Mouse (Mus musculus) T-helper 17 cell (primary cell): Measurements from ENCODE around the gene Slc20a1.

Experiments
- in situ Hi-C, 2 experiments: fragments of 300-600 bp; cut with MboI, MseI; formaldehyde crosslinking; loops; 1 replicate in 1 of 2; 2 replicates in 1 of 2; pipeline ENCODE4 v1.15.1; 2025; ENCODE audit warnings: high pct_unique_total_duplicates in 2 of 2

The Slc20a1 gene

GRCm38 (mm10) chr2:129185611-129186290 lies 12.8 kb upstream of the Slc20a1 start:
- in situ Hi-C loops, result loop anchor here in 1 of 2 experiments (5.0 to 25.0 kb wide), 2 partner anchors 83 to 1873 kb away; partner anchors contain the start of gene Polr1b

- in situ Hi-C loops, result loop anchor here in 1 of 2 experiments (5.0 to 25.0 kb wide), 2 partner anchors 84 to 1874 kb away; partner anchors contain the start of gene Polr1b
Measured at GRCm38 (mm10) chr2:129186291-129186919, 12.2 kb upstream of the Slc20a1 start.

DNA sequence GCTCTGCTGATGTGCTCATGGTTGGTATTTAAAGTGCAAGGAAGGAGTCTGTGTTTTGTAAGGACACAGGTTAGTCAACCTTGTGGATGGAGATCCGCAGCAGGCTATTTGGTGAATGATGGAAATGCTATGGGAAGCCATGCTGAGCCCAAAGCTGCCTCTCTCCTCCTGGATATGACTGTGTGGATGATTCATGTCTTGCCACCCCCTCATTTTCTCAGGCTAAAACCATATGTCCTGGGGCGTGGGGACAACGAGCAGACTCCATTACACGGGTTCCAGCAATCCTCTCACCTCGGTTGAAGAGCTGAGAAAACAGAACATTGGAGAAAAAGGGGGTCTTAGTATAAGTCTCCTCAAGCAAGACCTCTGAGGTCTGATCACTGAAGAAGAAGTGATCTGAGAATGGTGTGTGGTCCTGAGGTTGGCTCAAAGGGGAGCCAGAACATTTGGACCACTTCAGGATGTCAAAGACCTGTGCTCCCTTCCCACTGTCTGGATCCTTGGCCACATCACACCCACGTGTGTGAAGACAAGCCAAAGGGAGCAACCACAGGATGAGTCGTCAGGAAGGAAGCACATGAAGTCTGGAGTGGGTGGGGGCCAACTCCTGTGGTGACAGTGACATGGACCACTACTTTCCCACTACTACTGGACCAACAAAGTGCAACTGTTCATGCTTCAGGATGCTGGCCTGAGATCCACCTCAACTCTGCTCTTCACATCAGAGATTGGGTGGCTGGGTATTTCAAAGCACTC lies 6.0 kb upstream of the Slc20a1 start:
- in situ Hi-C loops, result loop anchor here in 1 of 2 experiments (25.0 kb wide), 1 partner anchor 1880 kb away; no protein-coding TSS in a partner anchor

DNA sequence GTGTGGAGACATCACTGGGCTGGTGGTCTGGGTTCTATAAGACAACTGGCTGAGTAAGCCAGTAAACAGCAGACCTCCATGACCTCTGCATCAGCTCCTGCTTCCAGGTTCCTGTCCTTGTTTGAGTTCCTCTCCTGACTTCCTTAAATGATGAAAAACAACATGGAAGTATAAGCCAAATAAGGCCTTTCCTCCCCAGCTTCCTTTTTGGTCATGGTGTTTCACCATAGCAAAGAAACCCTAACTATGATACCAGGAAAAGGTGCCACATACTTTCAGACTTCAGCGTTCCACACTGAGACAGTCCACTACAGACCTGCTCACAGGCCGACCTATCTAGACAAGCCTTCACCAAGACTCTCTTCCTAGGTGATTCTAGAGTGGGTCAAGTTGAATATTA lies 2.2 kb upstream of the Slc20a1 start:
- in situ Hi-C loops, result loop anchor here in 1 of 2 experiments (25.0 kb wide), 1 partner anchor 1884 kb away; no protein-coding TSS in a partner anchor

DNA sequence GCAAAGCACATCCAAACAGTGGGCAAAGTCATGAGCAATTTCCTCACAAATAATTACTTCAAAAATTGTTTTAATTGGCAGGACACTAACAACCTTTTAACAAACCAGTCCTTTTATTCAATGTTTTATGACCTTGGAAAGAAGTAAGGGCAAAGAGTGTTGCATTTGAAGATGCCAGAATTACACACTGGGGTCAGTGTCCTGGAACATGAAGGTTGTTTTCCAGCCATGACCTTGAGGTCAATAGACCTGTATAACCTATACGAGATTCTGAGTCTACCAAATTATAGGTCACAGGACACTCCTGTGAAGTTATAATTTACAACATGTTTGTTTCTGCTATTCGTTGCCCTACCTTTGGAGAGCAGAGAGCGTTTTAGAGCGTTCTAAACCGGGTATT lies 1.4 kb upstream of the Slc20a1 start:
- in situ Hi-C loops, result loop anchor here in 1 of 2 experiments (25.0 kb wide), 1 partner anchor 1885 kb away; no protein-coding TSS in a partner anchor

DNA sequence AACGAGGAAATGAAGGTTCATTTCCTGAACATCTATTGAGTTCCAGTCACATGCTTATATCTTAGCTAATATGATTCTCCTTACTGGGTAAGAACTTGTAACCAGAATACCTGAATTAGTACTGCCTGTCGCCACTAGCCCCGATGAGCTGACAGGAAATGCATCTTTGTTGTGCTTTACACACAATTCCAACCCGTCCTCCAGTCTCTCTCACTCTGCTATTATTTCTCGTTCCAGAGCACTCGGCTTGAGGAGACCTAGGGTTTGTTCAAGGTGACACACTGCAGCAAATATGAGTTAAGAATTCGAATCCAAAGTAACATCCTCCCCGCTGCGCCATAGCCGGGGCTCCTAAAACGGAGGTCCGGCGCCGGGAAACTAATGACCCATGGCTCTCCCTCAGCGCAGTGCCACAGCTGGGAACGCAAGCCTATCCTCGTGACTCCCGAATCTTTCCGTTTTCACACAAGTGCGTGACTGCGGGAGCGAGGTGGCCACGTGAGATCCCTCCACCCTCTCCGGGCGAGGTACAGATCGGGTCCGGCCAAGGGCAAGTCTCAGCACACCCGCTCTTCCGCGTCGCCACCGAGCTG lies 625 bp upstream of the Slc20a1 start:
- in situ Hi-C loops, result loop anchor here in 1 of 2 experiments (25.0 kb wide), 1 partner anchor 1886 kb away; no protein-coding TSS in a partner anchor

- in situ Hi-C loops, result loop anchor here in 1 of 2 experiments (5.0 to 25.0 kb wide), 2 partner anchors 72 to 1887 kb away; partner anchors contain the start of gene Chchd5
Measured at GRCm38 (mm10) chr2:129199328-129200085, 943 bp downstream of the Slc20a1 start.

GRCm38 (mm10) chr2:129205000-129205399 lies 6.4 kb downstream of the Slc20a1 start:
- in situ Hi-C loops, result loop anchor here (5.0 kb wide), 2 partner anchors 78 to 83 kb away; partner anchors contain the start of gene Chchd5 (in 1 of the 2)

DNA sequence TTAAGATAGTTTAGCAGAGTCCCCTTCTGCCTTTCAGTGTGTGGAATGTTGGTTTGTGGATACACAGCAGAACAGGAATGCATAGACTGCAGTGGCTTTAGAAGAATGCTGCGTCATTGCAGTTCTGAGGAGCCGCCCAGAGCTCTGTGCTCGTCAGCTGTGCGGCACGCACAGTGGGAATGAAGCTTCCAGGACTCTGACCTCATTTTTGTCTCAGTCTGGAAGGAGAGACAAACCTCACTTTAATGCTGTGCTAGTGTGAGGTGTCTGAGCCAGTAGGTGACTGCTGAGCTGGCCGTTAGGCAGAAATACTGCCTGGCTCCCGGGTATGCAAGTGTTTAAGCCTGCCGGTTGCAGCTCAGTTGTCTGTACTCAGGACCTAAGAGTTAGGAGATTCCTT lies 8.3 kb downstream of the Slc20a1 start:
- in situ Hi-C loops, result loop anchor here in 1 of 2 experiments (5.0 kb wide), 1 partner anchor 85 kb away; no protein-coding TSS in a partner anchor

GRCm38 (mm10) chr2:129208181-129208746 lies 9.7 kb downstream of the Slc20a1 start:
- in situ Hi-C loops, result loop anchor here in 1 of 2 experiments (5.0 kb wide), 1 partner anchor 86 kb away; no protein-coding TSS in a partner anchor

DNA sequence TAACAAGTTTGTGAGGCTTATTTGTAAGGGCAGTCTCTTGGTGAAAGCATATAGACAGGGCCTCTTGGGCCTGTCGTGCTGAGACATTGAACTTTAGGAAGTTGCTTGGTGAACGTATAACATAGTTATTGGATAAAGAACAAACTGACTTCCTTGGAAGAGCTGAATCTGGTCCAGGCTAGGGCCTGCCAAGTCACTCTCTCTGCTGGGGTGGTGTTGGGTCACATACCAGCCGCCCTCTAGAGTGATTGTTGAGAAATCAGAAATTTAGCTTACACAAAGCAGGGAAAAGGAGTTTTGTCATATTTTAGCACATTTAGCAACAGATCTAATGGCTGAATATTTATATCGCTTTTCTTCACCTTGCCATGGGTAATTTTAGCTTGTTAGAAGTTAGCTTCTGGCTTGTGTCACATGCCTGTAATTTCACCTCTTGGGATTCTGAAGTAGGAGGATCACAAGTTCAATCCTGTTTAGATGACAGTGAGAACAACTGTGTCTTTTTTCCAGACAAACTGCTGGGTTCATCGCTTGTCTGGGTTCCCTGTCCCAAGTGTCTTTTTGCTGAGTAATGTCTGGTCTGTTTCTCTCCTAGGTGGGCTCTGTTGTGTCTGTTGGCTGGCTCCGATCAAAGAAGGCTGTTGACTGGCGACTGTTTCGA lies 11.7 kb downstream of the Slc20a1 start:
- in situ Hi-C loops, result no loop called here

GRCm38 (mm10) chr2:129211255-129211654 lies 12.7 kb downstream of the Slc20a1 start:
- in situ Hi-C loops, result no loop called here

- in situ Hi-C loops, result no loop called here
Measured at GRCm38 (mm10) chr2:129211957-129212356, 13.4 kb downstream of the Slc20a1 start.

DNA sequence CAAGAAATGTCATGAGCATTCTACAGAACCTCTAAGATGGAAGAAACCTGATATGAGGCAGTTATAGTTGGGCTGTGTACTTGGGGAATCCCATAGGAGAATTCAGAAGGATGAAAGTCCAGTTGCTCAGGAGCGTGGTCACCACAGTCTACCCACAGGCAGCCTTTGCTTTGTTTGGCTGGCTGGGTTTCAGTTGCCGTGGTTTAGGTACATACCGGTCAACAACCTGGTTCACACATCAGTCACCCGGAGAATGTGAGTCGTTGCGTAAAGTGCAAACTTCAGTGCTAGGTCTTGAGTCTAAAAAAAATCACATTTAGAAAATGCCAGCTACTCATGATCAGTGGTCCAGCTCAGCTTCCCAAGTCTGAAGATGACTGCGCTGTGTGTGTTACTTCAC lies 14.0 kb downstream of the Slc20a1 start:
- in situ Hi-C loops, result no loop called here

GRCm38 (mm10) chr2:129214774-129215173 lies 16.2 kb downstream of the Slc20a1 start:
- in situ Hi-C loops, result no loop called here

GRCm38 (mm10) chr2:129217612-129218185 lies 19.1 kb downstream of the Slc20a1 start:
- in situ Hi-C loops, result no loop called here

- in situ Hi-C loops, result no loop called here
Measured at GRCm38 (mm10) chr2:129218537-129219105, 20.1 kb downstream of the Slc20a1 start.

- in situ Hi-C loops, result no loop called here
Measured at GRCm38 (mm10) chr2:129221097-129221632, 22.6 kb downstream of the Slc20a1 start.
